Mouse (Mus musculus): Measurements from ENCODE around the gene Heatr4.

DNA sequence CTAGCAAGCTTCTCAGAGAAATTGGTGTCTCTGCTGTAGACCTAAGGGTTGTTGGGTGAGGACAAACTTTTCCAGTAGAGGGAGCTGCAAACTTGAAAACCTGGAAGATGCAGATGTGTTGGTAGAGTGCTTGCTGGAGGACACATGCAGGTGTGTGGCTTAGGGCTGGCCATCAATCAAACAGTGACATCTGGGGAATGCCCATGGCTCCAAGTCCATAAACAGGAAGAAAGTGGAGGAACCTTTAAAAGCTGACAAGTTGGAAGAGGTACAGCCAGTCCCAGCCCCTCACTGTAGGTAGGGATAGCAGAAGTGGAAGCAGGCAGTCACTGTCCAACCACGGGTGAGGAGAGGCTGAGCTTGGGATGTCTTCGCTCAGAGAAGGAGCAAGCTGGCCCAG is 12.5 kb downstream of the Heatr4 start:
- TF ChIP-seq CTCF (IDR thresholded peaks at IDR 0.05), result peak; percentile 79
- no peak for TF ChIP-seq EP300 (IDR thresholded peaks at IDR 0.05)

Measured in lung, postnatal 0 days (tissue).